Mouse (Mus musculus) adrenal gland, adult 10 weeks (tissue): ENCODE data around the gene Kbtbd6. TPM values are rescaled to one million over a fixed set of nuclear protein-coding genes. Genes with fewer than 3 reads are reported as not detected.

Experiments used
- polyA plus RNA-seq: library from polyadenylated mRNA; stranded (reverse); fragments of 350-450 nt; fragmentation: Illumina TruSeq; extraction: RNeasy Lipid Tissue Mini Kit (QIAGEN cat#74804); gene quantifications from one replicate; pipeline ENCODE4 v1.2.3, GENCODE M21; 2014; ENCODE audit warnings: low read depth, low replicate concordance

Kbtbd6 gene
- polyA plus RNA-seq: 0.93 TPM

DNA sequence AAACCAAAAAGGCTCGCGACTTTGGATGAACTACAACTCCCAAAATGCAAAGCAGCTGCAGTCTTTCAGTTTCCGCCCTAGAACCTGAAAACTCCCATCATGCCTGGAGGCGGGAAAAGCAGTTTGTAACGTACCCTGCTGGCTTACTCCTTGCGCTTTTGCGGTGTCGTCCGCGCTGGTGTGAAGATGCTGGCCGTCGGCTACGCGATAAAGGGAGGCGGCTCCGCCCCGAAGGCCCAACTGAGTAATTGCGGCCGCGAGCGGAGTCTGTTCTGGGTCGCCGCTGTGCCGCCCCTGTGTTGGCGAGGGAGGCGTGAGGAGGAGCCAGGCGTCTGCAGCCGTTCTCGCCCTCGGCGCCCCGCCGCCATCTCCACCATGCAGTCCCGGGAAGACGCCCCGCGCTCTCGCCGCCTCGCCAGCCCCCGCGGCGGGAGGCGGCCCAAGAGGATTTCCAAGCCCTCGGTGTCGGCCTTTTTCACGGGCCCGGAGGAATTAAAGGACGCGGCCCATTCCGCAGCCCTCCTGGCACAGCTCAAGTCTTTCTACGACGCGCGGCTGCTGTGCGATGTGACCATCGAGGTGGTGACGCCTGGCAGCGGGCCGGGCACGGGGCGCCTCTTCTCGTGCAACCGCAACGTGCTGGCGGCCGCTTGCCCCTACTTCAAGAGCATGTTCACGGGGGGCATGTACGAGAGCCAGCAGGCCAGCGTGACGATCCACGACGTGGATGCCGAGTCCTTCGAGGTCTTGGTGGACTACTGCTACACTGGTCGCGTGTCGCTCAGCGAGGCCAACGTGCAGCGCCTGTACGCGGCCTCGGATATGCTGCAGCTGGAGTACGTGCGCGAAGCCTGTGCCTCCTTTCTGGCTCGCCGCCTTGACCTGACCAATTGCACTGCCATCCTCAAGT lies at the start of gene Kbtbd6:
Gene Kbtbd6, plus strand, starts transcription at position 155 of the 910 bp plus-strand sequence.

GRCm38 (mm10) chr14:79425979-79426729 lies 25.5 kb upstream of the Kbtbd6 start, which contains the start of gene Kbtbd7:
TSS of gene Kbtbd7 (plus strand) at chr14:79426511.

GRCm38 (mm10) chr14:79480624-79481338 lies 29.1 kb downstream of the Kbtbd6 start, which contains the start of gene Elf1:
TSS of gene Elf1 (plus strand) at chr14:79481194.

GRCm38 (mm10) chr14:79481339-79482151 lies 29.9 kb downstream of the Kbtbd6 start, which contains the start of gene Wbp4:
TSS of gene Wbp4 (minus strand) at chr14:79481520.

Other genes with a start within 250 kb of the Kbtbd6 start
- gene Zfp957, start 204.5 kb upstream of the Kbtbd6 start, polyA plus RNA-seq: not detected
- gene Rgcc, start 150.2 kb upstream of the Kbtbd6 start, polyA plus RNA-seq: 31.9 TPM
- gene Naa16, start 61.1 kb upstream of the Kbtbd6 start, polyA plus RNA-seq: 59.5 TPM
- gene Mtrf1, start 54.1 kb upstream of the Kbtbd6 start, polyA plus RNA-seq: 21.3 TPM
- gene Kbtbd7, start 25.3 kb upstream of the Kbtbd6 start, polyA plus RNA-seq: 32.5 TPM
- gene Elf1, start 29.4 kb downstream of the Kbtbd6 start, polyA plus RNA-seq: 64.3 TPM
- gene Wbp4, start 29.7 kb downstream of the Kbtbd6 start, polyA plus RNA-seq: 89.2 TPM
- 293 TPM for gene Sugt1, start 135.9 kb downstream of the Kbtbd6 start, polyA plus RNA-seq
- gene Cnmd, start 210.3 kb downstream of the Kbtbd6 start, polyA plus RNA-seq: not detected